Comparison of ENCODE assay signal across 14 mouse cellular contexts in genomic region chr8:88524851-88525250, GRCm38 (mm10). TPM values are rescaled to one million over a fixed set of nuclear protein-coding genes. Genes with fewer than 3 reads are reported as not detected.
DNase-seq lines count a peak whose midpoint lies in the region; ATAC-seq lines count a peak whose summit lies in the region.
"Had no signal": no experiment of that assay in that cellular context is flagged by ENCODE, and none has a peak within 500 bp of the region (broad histone marks: within the 10 kb centered on the region; RNA-seq: fewer than 3 reads in every experiment).

No protein-coding gene starts in this region.

- H3K27me3 ChIP-seq in heart, embryonic 10.5 days (ENCODE audit: insufficient read depth, poor library complexity, severe bottlenecking) = peaks cover 19% of the 10 kb centered on the region; the same call in 1 of the 2 replicates
- H3K27me3 ChIP-seq in embryonic facial prominence, embryonic 13.5 days = peaks cover 6% of the 10 kb centered on the region; the same call in 1 of the 2 replicates
- no peaks in the 10 kb centered on the region for H3K27me3 ChIP-seq in hindbrain, embryonic 16.5 days (replicated peaks; ENCODE audit: control insufficient read depth, insufficient read depth, low read length)

- peaks cover 9% of the 10 kb centered on the region; the same call in 1 of the 2 replicates for H3K36me3 ChIP-seq in heart, embryonic 10.5 days
- peaks cover 33% of the 10 kb centered on the region for H3K36me3 ChIP-seq in embryonic facial prominence, embryonic 13.5 days
- no peaks in the 10 kb centered on the region; the same call in 1 of the 2 replicates for H3K36me3 ChIP-seq in hindbrain, embryonic 16.5 days (ENCODE audit: control insufficient read depth, insufficient read depth, low read length)

- peak; percentile 38 for DNase-seq in heart, postnatal 4 days
- DNase-seq in heart, embryonic 10.5 days (ENCODE audit: low spot score) = no peak
- peak; percentile 78 for DNase-seq in lung, postnatal 10 days
- DNase-seq in frontal cortex, adult 2 months (ENCODE audit: extremely low spot score in 1 of 2, low spot score in 1 of 2) = no peak
- DNase-seq in frontal cortex, postnatal 25 days (ENCODE audit: low spot score in 2 of 2) = no peak
- DNase-seq: adrenal gland, postnatal 10 days; cerebellum, adult 11 months; heart, adult 2 months; layer of hippocampus, adult 9-11 months had no signal

- H3K9me3 ChIP-seq in heart, embryonic 10.5 days = no peaks in the 10 kb centered on the region
- H3K9me3 ChIP-seq in embryonic facial prominence, embryonic 13.5 days = no peaks in the 10 kb centered on the region
- no peaks in the 10 kb centered on the region for H3K9me3 ChIP-seq in hindbrain, embryonic 16.5 days (ENCODE audit: control insufficient read depth, low read length)

- H3K4me1 ChIP-seq in heart, embryonic 10.5 days = peaks cover 68% of the 10 kb centered on the region
- H3K4me1 ChIP-seq in embryonic facial prominence, embryonic 13.5 days = peaks cover 76% of the 10 kb centered on the region
- peaks cover 26% of the 10 kb centered on the region for H3K4me1 ChIP-seq in hindbrain, embryonic 16.5 days (ENCODE audit: control insufficient read depth, insufficient read depth, low read depth, low read length)

- no peak overlapping the region for H3K4me3 ChIP-seq in heart, embryonic 10.5 days
- H3K4me3 ChIP-seq in embryonic facial prominence, embryonic 13.5 days = peak overlapping the region; percentile 86
- H3K4me3 ChIP-seq in hindbrain, embryonic 16.5 days (ENCODE audit: low read length) = no peak overlapping the region
- H3K4me3 ChIP-seq: heart, adult 2 months; myocyte had no signal

- 0 out of 2 replicates have a peak overlapping the region, but pooled peaks have one; percentile 17 for H3K9ac ChIP-seq in embryonic facial prominence, embryonic 13.5 days
- no peak overlapping the region for H3K9ac ChIP-seq in hindbrain, embryonic 16.5 days (ENCODE audit: low read depth, low read length)
- H3K9ac ChIP-seq: liver, embryonic 14.5 days had no signal

- no peak overlapping the region for H3K27ac ChIP-seq in heart, embryonic 10.5 days
- peak overlapping the region; percentile 90 for H3K27ac ChIP-seq in embryonic facial prominence, embryonic 13.5 days
- H3K27ac ChIP-seq in hindbrain, embryonic 16.5 days (ENCODE audit: low read depth, low read length) = no peak overlapping the region
- H3K27ac ChIP-seq: heart, adult 2 months; liver, embryonic 14.5 days had no signal

- WGBS in heart, embryonic 10.5 days = 47% methylated on average over 7 of the region's 7 CpGs
- WGBS in embryonic facial prominence, embryonic 13.5 days = 71% methylated on average over 7 of the region's 7 CpGs
- 58% methylated on average over 7 of the region's 7 CpGs for WGBS in hindbrain, embryonic 16.5 days

- ATAC-seq in embryonic facial prominence, embryonic 13.5 days (ENCODE audit: insufficient number of reproducible peaks, insufficient read depth, low FRiP score, low TSS enrichment, low read depth) = no peak
- ATAC-seq in hindbrain, embryonic 16.5 days = no peak
- no peak for ATAC-seq in megakaryocyte progenitor cell, adult 5-6 weeks (replicated peaks; ENCODE audit: poor library complexity)

- H3K4me2 ChIP-seq in embryonic facial prominence, embryonic 13.5 days = peak overlapping the region; percentile 80
- H3K4me2 ChIP-seq in hindbrain, embryonic 16.5 days (ENCODE audit: low read length) = peak overlapping the region; percentile 20

RNA-seq across cellular contexts. Expression of gene Nkd1, which starts 3.7 kb away (rescaled TPM):
- 10 to 100 TPM in 1 of 2 experiments, 1 to 10 TPM in 1; 8.7 to 10.2 TPM for total RNA-seq in heart, postnatal 4 days (2021)
- polyA plus RNA-seq in heart, embryonic 10.5 days (2016; fragmentation: Nextera tagmentation; extraction: Ambion mirVana) = 21.9 and 38.0 TPM in 2 replicates
- polyA plus RNA-seq in embryonic facial prominence, embryonic 13.5 days (2015; fragmentation: Nextera tagmentation; extraction: Ambion mirVana) = 101 and 122 TPM in 2 replicates
- polyA plus RNA-seq in hindbrain, embryonic 16.5 days (2015; fragmentation: Nextera tagmentation; extraction: Ambion mirVana) = 45.8 and 63.0 TPM in 2 replicates
- not detected in 2 replicates for total RNA-seq in megakaryocyte progenitor cell, adult 5-6 weeks (2015)
- total RNA-seq in megakaryocyte progenitor cell, adult 5-6 weeks (2017) = 0.17 and 0.54 TPM in 2 replicates
- 23.1 and 26.6 TPM in 2 replicates for polyA plus RNA-seq in frontal cortex, adult 2 months (2012; rRNA removed)

Comparison
In these comparisons a context has a peak if more than half of its experiments do, and no peak if none do; other contexts are left out.
1. DNase-seq: peak in heart, postnatal 4 days (single experiment) and lung, postnatal 10 days (single experiment); none in heart, embryonic 10.5 days (single experiment), frontal cortex, adult 2 months (0 of 2) and frontal cortex, postnatal 25 days (0 of 2).